Mouse (Mus musculus) ES-E14 (cell line): ENCODE results near the gene Zfp37. TPM values are rescaled to one million over a fixed set of nuclear protein-coding genes. Genes with fewer than 3 reads are reported as not detected.

Source experiments
- DNase-seq: peaks from one replicate; pipeline ENCODE4 v3.0.0-alpha.2; 2013; ENCODE audit warnings: low read depth, low spot score
- H3K27ac ChIP-seq: 2 replicates; pipeline ENCODE4 v1.5.1; 2012; ENCODE audit warnings: low read depth, mild to moderate bottlenecking, low read length, moderate library complexity, mixed read lengths; ENCODE audit not compliant: poor library complexity, insufficient read depth, severe bottlenecking
- H3K36me3 ChIP-seq: 2 replicates; pipeline ENCODE4 v1.6.1; 2012; ENCODE audit warnings: mild to moderate bottlenecking, low read length, moderate library complexity, mixed read lengths; ENCODE audit not compliant: control insufficient read depth, poor library complexity, insufficient read depth, severe bottlenecking
- H3K4me1 ChIP-seq, 2 experiments: fragments of 150-350 bp in 1 of 2; sonication (generic) in 1 of 2; 2 replicates each; pipeline ENCODE4 v1.6.1; 2012; ENCODE audit warnings: low read length in 2 of 2, mild to moderate bottlenecking in 1 of 2, mixed read lengths in 1 of 2; ENCODE audit not compliant: control insufficient read depth in 2 of 2, insufficient read depth in 2 of 2, poor library complexity in 1 of 2
- H3K4me3 ChIP-seq, 2 experiments: fragments of 150-350 bp in 1 of 2; sonication (generic) in 1 of 2; 2 replicates each; pipeline ENCODE4 v1.5.1; 2012; ENCODE audit warnings: low read length in 2 of 2, low read depth in 1 of 2, mild to moderate bottlenecking in 1 of 2, mixed read lengths in 1 of 2; ENCODE audit not compliant: insufficient read depth in 1 of 2, poor library complexity in 1 of 2, severe bottlenecking in 1 of 2
- H3K9ac ChIP-seq: 2 replicates; pipeline ENCODE4 v1.6.1; 2012; ENCODE audit warnings: low read depth, mild to moderate bottlenecking, low read length, mixed read lengths; ENCODE audit not compliant: poor library complexity, insufficient read depth, severe bottlenecking
- H3K9me3 ChIP-seq: fragments of 150-350 bp; sonication (generic); 2 replicates; pipeline ENCODE4 v1.6.1; 2012; ENCODE audit warnings: low read depth, mild to moderate bottlenecking, low read length; ENCODE audit not compliant: control insufficient read depth, insufficient read depth
- CHD2 ChIP-seq: IDR thresholded peaks from 2 replicates; pipeline ENCODE4 v1.6.1; 2014; ENCODE audit warnings: mild to moderate bottlenecking, low read depth, low read length, inconsistent platforms
- HCFC1 ChIP-seq: IDR thresholded peaks from 2 replicates; pipeline ENCODE4 v1.6.1; 2012; ENCODE audit warnings: low read length, inconsistent platforms, borderline replicate concordance; ENCODE audit not compliant: insufficient read depth
- MAFK ChIP-seq: IDR thresholded peaks from 2 replicates; pipeline ENCODE4 v1.6.1; 2014; ENCODE audit warnings: mild to moderate bottlenecking, low read depth, low read length, inconsistent platforms; ENCODE audit not compliant: insufficient read depth
- ZC3H11A ChIP-seq: IDR thresholded peaks from 2 replicates; pipeline ENCODE4 v1.6.1; 2012; ENCODE audit warnings: low read depth, mild to moderate bottlenecking, inconsistent platforms, low read length, borderline replicate concordance
- ZNF384 ChIP-seq: IDR thresholded peaks from 2 replicates; pipeline ENCODE4 v1.6.1; 2012; ENCODE audit warnings: low read depth, low read length, inconsistent platforms
- in situ Hi-C, 2 experiments: fragments of 600-800 bp; cut with MboI; formaldehyde crosslinking; loops; one replicate each; pipeline ENCODE4 v1.15.1; 2025; ENCODE audit warnings: low sequenced_read_pairs in 2 of 2, inconsistent platforms in 1 of 2; ENCODE audit not compliant: unreplicated experiment in 2 of 2
- total RNA-seq: library from RNA; depleted of rRNA; stranded (reverse); fragments of 300-350 nt; gene quantifications from 2 replicates; pipeline ENCODE4 v1.2.3, GENCODE M21; 2012; rRNA removed

The Zfp37 gene
- 6.2 and 7.2 TPM in 2 replicates for total RNA-seq

- Histone ChIP-seq H3K36me3 (no peaks in the 10 kb centered on the region), H3K9me3 (no peaks in the 10 kb centered on the region), H3K9ac (no peak within 1 kb of the TSS), H3K27ac (no peak within 1 kb of the TSS), H3K4me1 (no peaks in the 10 kb centered on the region), H3K4me3 (no peak within 1 kb of the TSS)
- TF ChIP-seq ZC3H11A (0 out of 2 replicates have a peak, but pooled peaks have one; percentile 7), HCFC1 (no peak)
- DNase-seq = no peak
- in situ Hi-C loops = no loop called here
Observed at GRCm38 (mm10) chr4:62230769-62231168, at the start of gene Zfp37. Zfp37 (minus strand) TSS chr4:62231047.

GRCm38 (mm10) chr4:62278081-62278480 lies 47.2 kb upstream of the Zfp37 start:
- Histone ChIP-seq H3K27ac (no peak overlapping the region), H3K9me3 (no peaks in the 10 kb centered on the region), H3K9ac (no peak overlapping the region), H3K4me1 (peaks cover 0 to 13% of the 10 kb centered on the region in 2 experiments; a peak in 3 of 4 replicates), H3K4me3 (no peak overlapping the region), H3K36me3 (no peaks in the 10 kb centered on the region)
- in situ Hi-C loops = no loop called here
- DNase-seq = no peak
- no peak for TF ChIP-seq HCFC1
- no peak for TF ChIP-seq ZC3H11A

GRCm38 (mm10) chr4:62277222-62277621 lies 46.4 kb upstream of the Zfp37 start:
- H3K9me3 ChIP-seq = no peaks in the 10 kb centered on the region
- H3K27ac ChIP-seq = no peak overlapping the region
- H3K4me3 ChIP-seq = no peak overlapping the region
- peaks cover 0 to 13% of the 10 kb centered on the region in 2 experiments; a peak in 3 of 4 replicates for H3K4me1 ChIP-seq
- TF ChIP-seq HCFC1 = no peak
- TF ChIP-seq ZNF384 = peak; percentile 62; the same call in 1 of the 2 replicates
- DNase-seq = no peak
- H3K9ac ChIP-seq = no peak overlapping the region
- H3K36me3 ChIP-seq = no peaks in the 10 kb centered on the region
- in situ Hi-C loops = no loop called here

GRCm38 (mm10) chr4:62276642-62277041 lies 45.8 kb upstream of the Zfp37 start:
- no peaks in the 10 kb centered on the region for H3K9me3 ChIP-seq
- H3K36me3 ChIP-seq = no peaks in the 10 kb centered on the region
- in situ Hi-C loops = no loop called here
- no peak overlapping the region for H3K27ac ChIP-seq
- H3K9ac ChIP-seq = no peak overlapping the region
- no peak for TF ChIP-seq HCFC1
- no peak for TF ChIP-seq ZC3H11A
- no peak for TF ChIP-seq CHD2
- TF ChIP-seq MAFK = no peak
- no peak for TF ChIP-seq ZNF384
- H3K4me1 ChIP-seq = peaks cover 0 to 13% of the 10 kb centered on the region in 2 experiments; a peak in 3 of 4 replicates
- DNase-seq = no peak
- H3K4me3 ChIP-seq = no peak overlapping the region

DNA sequence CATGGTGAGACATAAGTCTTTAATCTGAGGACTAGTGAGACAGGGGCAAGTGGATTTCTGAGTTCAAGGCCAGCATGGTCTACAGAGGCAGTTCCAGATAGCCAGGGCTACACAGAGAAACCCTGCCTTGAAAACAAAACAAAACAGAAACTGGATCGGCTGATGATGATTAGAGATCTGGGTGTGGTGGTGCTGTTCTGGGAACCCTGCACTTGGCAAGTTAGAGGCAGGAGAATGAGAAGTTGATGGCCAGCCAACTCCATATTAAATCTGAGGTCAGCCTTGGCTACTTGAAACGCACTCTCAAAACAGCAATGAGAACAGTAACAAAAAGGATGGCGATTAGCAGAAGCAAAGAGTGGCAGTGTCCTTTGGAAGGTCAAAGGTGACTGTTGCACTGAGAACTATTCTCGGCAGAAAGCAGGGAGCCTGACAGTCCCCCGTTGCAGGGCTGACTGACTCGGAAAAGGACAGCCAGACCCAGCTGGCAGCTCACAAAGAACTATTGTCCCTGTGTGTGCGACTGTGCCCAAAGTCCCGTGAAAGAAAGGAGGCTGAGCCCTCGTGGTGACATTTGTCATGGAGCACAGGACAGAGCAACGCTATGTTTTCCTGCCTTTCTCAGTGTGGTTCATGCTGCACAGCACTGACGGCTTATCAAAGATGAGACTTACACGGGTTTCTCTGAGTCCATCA lies 44.1 kb upstream of the Zfp37 start:
- Histone ChIP-seq H3K4me3 (no peak overlapping the region), H3K9ac (no peak overlapping the region), H3K4me1 (peaks cover 0 to 2% of the 10 kb centered on the region in 2 experiments; a peak in 2 of 4 replicates), H3K27ac (no peak overlapping the region), H3K9me3 (no peaks in the 10 kb centered on the region), H3K36me3 (no peaks in the 10 kb centered on the region)
- in situ Hi-C loops = no loop called here
- DNase-seq = no peak
- TF ChIP-seq CHD2 (no peak), ZC3H11A (no peak; the same call in 1 of the 2 replicates), MAFK (no peak), ZNF384 (no peak), HCFC1 (no peak)
